8 mouse cellular contexts compared by ENCODE assay signal in the genomic region with DNA sequence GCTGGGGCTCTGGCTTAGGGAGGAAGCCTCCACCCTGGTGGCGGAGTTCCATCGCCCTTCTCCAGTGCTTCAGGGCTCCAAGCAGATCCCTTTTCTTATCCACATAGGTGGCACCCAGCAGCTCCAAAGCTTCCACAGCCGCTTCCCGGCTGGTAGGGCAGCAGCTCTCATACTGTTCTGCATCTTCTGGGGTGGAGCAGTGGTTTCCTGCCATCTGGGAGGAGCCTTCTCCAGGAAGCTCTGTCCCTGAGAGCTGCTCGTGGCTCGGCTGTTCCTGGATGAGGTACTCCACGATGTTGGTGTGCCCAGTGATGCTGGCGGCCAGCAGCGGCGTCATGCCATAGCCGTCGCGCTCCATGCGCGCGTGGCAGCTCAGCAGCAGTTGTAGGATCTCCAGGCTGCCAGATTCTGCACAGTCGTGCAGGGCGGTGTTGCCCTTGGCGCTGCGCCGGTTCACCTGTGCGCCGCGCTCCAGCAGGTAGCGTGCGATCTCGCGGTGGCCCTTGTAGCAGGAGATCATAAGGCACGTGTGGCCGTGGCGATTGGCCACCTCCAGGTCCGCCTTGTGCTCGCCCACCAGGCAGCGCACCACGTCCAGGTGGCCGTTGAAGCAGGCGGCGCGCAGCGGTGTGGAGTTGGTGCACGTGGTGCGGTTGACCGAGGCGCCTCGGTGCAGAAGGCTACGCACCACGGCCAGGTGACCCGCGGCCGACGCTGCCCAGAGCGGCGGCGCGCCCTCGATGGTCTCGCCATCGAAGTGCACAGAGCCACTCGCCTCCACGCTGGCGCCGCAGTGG. TPM values are rescaled to one million over a fixed set of nuclear protein-coding genes. Genes with fewer than 3 reads are reported as not detected.
DNase-seq lines count a peak whose midpoint lies in the region; ATAC-seq and TF ChIP-seq lines count a peak whose summit lies in the region.
"Not testable (repeated sequence)": the region's sequence is repeated elsewhere in the genome, so short reads cannot be mapped to it uniquely, and the experiment has no call there.

No protein-coding gene starts in this region.

- H3K4me2 ChIP-seq in embryonic facial prominence, embryonic 15.5 days (replicated peaks): peak overlapping the region; percentile 45
- H3K4me2 ChIP-seq in hindbrain, embryonic 14.5 days (replicated peaks): peak overlapping the region; percentile 35
- peak overlapping the region; percentile 59 for H3K4me2 ChIP-seq in lung, embryonic 14.5 days
- peak overlapping the region; percentile 27 for H3K4me2 ChIP-seq in midbrain, embryonic 15.5 days
- peak overlapping the region; percentile 51 for H3K4me2 ChIP-seq in stomach, embryonic 16.5 days (ENCODE audit: low read depth, low read length)

- peaks cover 16% of the 10 kb centered on the region for H3K27me3 ChIP-seq in embryonic facial prominence, embryonic 15.5 days
- H3K27me3 ChIP-seq in hindbrain, embryonic 14.5 days (ENCODE audit: control insufficient read depth, insufficient read depth, low read length): peaks cover 18% of the 10 kb centered on the region
- H3K27me3 ChIP-seq in lung, embryonic 14.5 days (ENCODE audit: insufficient read depth, low read length): peaks cover 12% of the 10 kb centered on the region; the same call in 1 of the 2 replicates
- not testable (repeated sequence) for H3K27me3 ChIP-seq in midbrain, embryonic 15.5 days (replicated peaks)
- H3K27me3 ChIP-seq in stomach, embryonic 16.5 days (ENCODE audit: control insufficient read depth, insufficient read depth, low read length): peaks cover 17% of the 10 kb centered on the region

- H3K9ac ChIP-seq in embryonic facial prominence, embryonic 15.5 days; hindbrain, embryonic 14.5 days; lung, embryonic 14.5 days; midbrain, embryonic 15.5 days; stomach, embryonic 16.5 days (ENCODE audit: low read length): not testable (repeated sequence)

- not testable (repeated sequence) for H3K27ac ChIP-seq in embryonic facial prominence, embryonic 15.5 days (replicated peaks); hindbrain, embryonic 14.5 days; lung, embryonic 14.5 days (ENCODE audit: low read depth); midbrain, embryonic 15.5 days; stomach, embryonic 16.5 days (ENCODE audit: low read length)
- peak overlapping the region; percentile 10; the same call in 1 of the 2 replicates for H3K27ac ChIP-seq in layer of hippocampus, adult 2 months

- not testable (repeated sequence) for H3K4me1 ChIP-seq in embryonic facial prominence, embryonic 15.5 days; hindbrain, embryonic 14.5 days (replicated peaks; ENCODE audit: control insufficient read depth, insufficient read depth, low read length); lung, embryonic 14.5 days (ENCODE audit: insufficient read depth); midbrain, embryonic 15.5 days; stomach, embryonic 16.5 days (ENCODE audit: control insufficient read depth, insufficient read depth, low read length)

- peak; percentile 51; the same call in 1 of the 2 replicates for ATAC-seq in embryonic facial prominence, embryonic 15.5 days (ENCODE audit: insufficient number of reproducible peaks, low FRiP score, low TSS enrichment, low read depth)
- ATAC-seq in granulocyte monocyte progenitor cell, adult 5-6 weeks (replicated peaks; ENCODE audit: poor library complexity, severe bottlenecking): peak; percentile 57
- ATAC-seq in hindbrain, embryonic 14.5 days (ENCODE audit: low FRiP score): peak; percentile 44
- peak; percentile 57 for ATAC-seq in lung, embryonic 14.5 days (ENCODE audit: insufficient read depth)
- peak; percentile 69 for ATAC-seq in midbrain, embryonic 15.5 days (replicated peaks)
- 0 out of 2 replicates have a peak, but pooled peaks have one; percentile 14 for ATAC-seq in stomach, embryonic 16.5 days (ENCODE audit: insufficient read depth, low FRiP score)

- H3K9me3 ChIP-seq in embryonic facial prominence, embryonic 15.5 days (replicated peaks); hindbrain, embryonic 14.5 days (ENCODE audit: control insufficient read depth, low read length); lung, embryonic 14.5 days (ENCODE audit: low read depth, low read length); midbrain, embryonic 15.5 days; stomach, embryonic 16.5 days (replicated peaks; ENCODE audit: control insufficient read depth, low read length): not testable (repeated sequence)

- not testable (repeated sequence) for TF ChIP-seq CTCF in layer of hippocampus, adult 2 months (conservative IDR thresholded peaks at IDR 0.05); lung, embryonic 14.5 days (IDR thresholded peaks at IDR 0.05; ENCODE audit: low read depth)

- peak overlapping the region; percentile 26 for H3K4me3 ChIP-seq in embryonic facial prominence, embryonic 15.5 days (replicated peaks)
- not testable (repeated sequence) for H3K4me3 ChIP-seq in hindbrain, embryonic 14.5 days (replicated peaks; ENCODE audit: low read length); layer of hippocampus, adult 2 months; midbrain, embryonic 15.5 days
- peak overlapping the region; percentile 25 for H3K4me3 ChIP-seq in lung, embryonic 14.5 days (ENCODE audit: low read depth, low read length)
- peak overlapping the region; percentile 29 for H3K4me3 ChIP-seq in stomach, embryonic 16.5 days (replicated peaks; ENCODE audit: low read length)

- WGBS in embryonic facial prominence, embryonic 15.5 days: 15% methylated on average over 62 of the region's 62 CpGs
- WGBS in hindbrain, embryonic 14.5 days: 19% methylated on average over 54 of the region's 62 CpGs
- WGBS in lung, embryonic 14.5 days: 7% methylated on average over 50 of the region's 62 CpGs
- 25% methylated on average over 62 of the region's 62 CpGs for WGBS in midbrain, embryonic 15.5 days
- WGBS in stomach, embryonic 16.5 days: 7% methylated on average over 62 of the region's 62 CpGs

- not testable (repeated sequence) for H3K36me3 ChIP-seq in embryonic facial prominence, embryonic 15.5 days; hindbrain, embryonic 14.5 days (replicated peaks; ENCODE audit: control insufficient read depth, insufficient read depth); lung, embryonic 14.5 days (ENCODE audit: insufficient read depth); midbrain, embryonic 15.5 days (replicated peaks); stomach, embryonic 16.5 days (ENCODE audit: control insufficient read depth, insufficient read depth, low read length)

- DNase-seq in R1 (ENCODE audit: low read depth, low spot score): peak; percentile 69
- not testable (repeated sequence) for DNase-seq in hindbrain, embryonic 14.5 days (ENCODE audit: low spot score); layer of hippocampus, adult 2 months (ENCODE audit: low spot score in 2 of 2)
- DNase-seq in lung, embryonic 14.5 days: peak; percentile 21

RNA-seq across cellular contexts. Expression of a gene that starts 0.8 kb away (rescaled TPM):
- 0.24 and 0.38 TPM in 2 replicates for polyA plus RNA-seq in embryonic facial prominence, embryonic 15.5 days (2015; fragmentation: Nextera tagmentation; extraction: Ambion mirVana)
- total RNA-seq in granulocyte monocyte progenitor cell, adult 5-6 weeks (2014; fragmentation: Nextera tagmentation): not detected in 2 replicates
- total RNA-seq in granulocyte monocyte progenitor cell, adult 5-6 weeks (2017): 0.21 TPM in 1 of 2 replicates, not detected in the other
- polyA plus RNA-seq in hindbrain, embryonic 14.5 days (2014; fragmentation: Nextera tagmentation; extraction: Ambion mirVana): 0.67 and 0.72 TPM in 2 replicates
- total RNA-seq in layer of hippocampus, adult 2 months (2021): 1 to 10 TPM; 2.4 to 3.1 TPM
- polyA plus RNA-seq in lung, embryonic 14.5 days (2014; fragmentation: Nextera tagmentation; extraction: Ambion mirVana): 0.05 and 0.07 TPM in 2 replicates
- 0.72 and 0.74 TPM in 2 replicates for polyA plus RNA-seq in midbrain, embryonic 15.5 days (2015; fragmentation: Nextera tagmentation; extraction: Ambion mirVana)
- 0.04 and 0.14 TPM in 2 replicates for polyA plus RNA-seq in stomach, embryonic 16.5 days (2015; fragmentation: Nextera tagmentation; extraction: Ambion mirVana)

Comparison
In these comparisons a context has a peak if more than half of its experiments do, and no peak if none do; other contexts are left out.
1. ATAC-seq: peak in every context shown above with its lines; median percentile 69 in midbrain, embryonic 15.5 days; 57 in granulocyte monocyte progenitor cell, adult 5-6 weeks; 57 in lung, embryonic 14.5 days; 51 in embryonic facial prominence, embryonic 15.5 days; 44 in hindbrain, embryonic 14.5 days; 14 in stomach, embryonic 16.5 days.